Mouse (Mus musculus) heart, postnatal 0 days (tissue): ENCODE data around the gene Itgax. TPM values are rescaled to one million over a fixed set of nuclear protein-coding genes. Genes with fewer than 3 reads are reported as not detected.

Experiments used
- ATAC-seq: fragments of 200-750 bp; cut with Nextera tagmentation; 2 replicates; pipeline ENCODE4 v1.8.0; 2017; ENCODE audit warnings: low read depth, moderate number of reproducible peaks, moderate library complexity; ENCODE audit not compliant: insufficient read depth
- DNase-seq: peaks from one replicate; pipeline ENCODE4 v3.0.0-alpha.2; 2016; ENCODE audit warnings: low spot score
- H3K27ac ChIP-seq: fragments of 300-500 bp; sonication (generic); 2 replicates; pipeline ENCODE4 v1.5.1; 2014; ENCODE audit warnings: low read depth, mild to moderate bottlenecking
- H3K27me3 ChIP-seq: fragments of 300-500 bp; sonication (generic); 2 replicates; pipeline ENCODE4 v1.6.1; 2014; ENCODE audit warnings: low read length, mixed read lengths; ENCODE audit not compliant: control insufficient read depth, insufficient read depth
- H3K36me3 ChIP-seq: fragments of 300-500 bp; sonication (generic); replicated peaks from 2 replicates; pipeline ENCODE4 v1.6.1; 2014; ENCODE audit warnings: low read length, mixed read lengths; ENCODE audit not compliant: control insufficient read depth, insufficient read depth
- H3K4me1 ChIP-seq: fragments of 300-500 bp; sonication (generic); 2 replicates; pipeline ENCODE4 v1.6.1; 2014; ENCODE audit warnings: antibody characterized with exemption; ENCODE audit not compliant: control insufficient read depth, insufficient read depth
- H3K4me2 ChIP-seq: fragments of 300-500 bp; sonication (generic); 2 replicates; pipeline ENCODE4 v1.6.1; 2014; ENCODE audit warnings: low read depth, mild to moderate bottlenecking, low read length, moderate library complexity
- H3K4me3 ChIP-seq: fragments of 300-500 bp; sonication (generic); 2 replicates; pipeline ENCODE4 v1.5.1; 2014; ENCODE audit warnings: low read depth, low read length
- H3K9ac ChIP-seq: fragments of 300-500 bp; sonication (generic); replicated peaks from 2 replicates; pipeline ENCODE4 v1.6.1; 2014; ENCODE audit warnings: low read depth, low read length, mixed read lengths
- H3K9me3 ChIP-seq: fragments of 300-500 bp; sonication (generic); replicated peaks from 2 replicates; pipeline ENCODE4 v1.6.1; 2016; ENCODE audit warnings: low read length; ENCODE audit not compliant: control insufficient read depth
- CTCF ChIP-seq: IDR thresholded peaks from 2 replicates; pipeline ENCODE4 v1.5.1; 2016; ENCODE audit warnings: antibody characterized with exemption, control low read depth, low read depth
- EP300 ChIP-seq: IDR thresholded peaks from 2 replicates; pipeline ENCODE4 v1.6.1; 2016; ENCODE audit warnings: antibody characterized with exemption, low read depth
- WGBS: fragments of 180-500 bp; shearing (Covaris S2); extraction: QIAGEN DNeasy Blood & Tissue Kit; methylation state at CpG from one replicate; pipeline ENCODE4 v1.1.7; 2014; 5-methylcytosine and 5-hydroxymethylcytosine counted together
- polyA plus RNA-seq: library from polyadenylated mRNA; unstranded; fragments of >200 nt; fragmentation: Nextera tagmentation; extraction: Ambion mirVana; gene quantifications from 2 replicates; pipeline ENCODE4 v1.2.1, GENCODE M21; 2015
- total RNA-seq: library from RNA; depleted of rRNA; stranded (reverse); fragments of >200 nt; gene quantifications from 2 replicates; pipeline ENCODE4 v1.2.3, GENCODE M21; 2014; ENCODE audit warnings: low replicate concordance; rRNA removed

The Itgax gene
- total and polyA plus RNA-seq, 2 experiments from 2014 or later, result 0.19 TPM; not detected in 1

DNA sequence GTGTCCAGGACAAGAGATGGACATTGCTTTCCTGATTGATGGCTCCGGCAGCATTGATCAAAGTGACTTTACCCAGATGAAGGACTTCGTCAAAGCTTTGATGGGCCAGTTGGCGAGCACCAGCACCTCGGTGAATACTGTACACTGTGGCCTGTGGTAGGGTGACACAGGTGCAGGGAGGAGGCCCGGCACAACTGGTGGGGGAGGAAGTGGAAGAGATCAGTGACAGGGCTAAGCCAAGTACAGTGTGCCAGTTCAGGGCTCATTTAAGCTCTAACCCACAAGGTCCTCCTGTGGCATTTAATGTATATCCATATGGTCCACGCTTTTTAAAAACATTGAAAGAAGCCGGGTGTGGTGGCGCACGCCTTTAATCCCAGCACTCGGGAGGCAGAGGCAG is 52.3 kb downstream of the Itgax start:
- H3K4me3 ChIP-seq, result no peak overlapping the region
- no peak overlapping the region for H3K4me2 ChIP-seq
- 88% methylated on average over 10 of the region's 10 CpGs for WGBS
- ATAC-seq (no peak), DNase-seq (no peak)
- no peaks in the 10 kb centered on the region for H3K9me3 ChIP-seq
- no peak overlapping the region for H3K9ac ChIP-seq
- H3K36me3 ChIP-seq, result no peaks in the 10 kb centered on the region
- H3K4me1 ChIP-seq, result no peaks in the 10 kb centered on the region
- H3K27ac ChIP-seq, result no peak overlapping the region
- TF ChIP-seq EP300 (no peak), CTCF (no peak)
- H3K27me3 ChIP-seq, result no peaks in the 10 kb centered on the region

Other genes starting within 250 kb of the Itgax start
- 0.12 TPM in 1 of 2 replicates, not detected in the other for gene Prss53, start 238.6 kb upstream of the Itgax start, total RNA-seq
- 0.26 and 0.66 TPM in 2 replicates for gene Prss53, start 238.6 kb upstream of the Itgax start, polyA plus RNA-seq
- gene Gm21974, start 234.1 kb upstream of the Itgax start, total RNA-seq, result 1.1 TPM in 1 of 2 replicates, not detected in the other
- not detected in 2 replicates for gene Gm21974, start 234.1 kb upstream of the Itgax start, polyA plus RNA-seq
- 36.8 and 59.1 TPM in 2 replicates for gene Vkorc1, start 233.9 kb upstream of the Itgax start, total RNA-seq
- 70.4 and 85.8 TPM in 2 replicates for gene Vkorc1, start 233.9 kb upstream of the Itgax start, polyA plus RNA-seq
- 117 and 196 TPM in 2 replicates for gene Bckdk, start 225.5 kb upstream of the Itgax start, total RNA-seq
- 128 and 131 TPM in 2 replicates for gene Bckdk, start 225.5 kb upstream of the Itgax start, polyA plus RNA-seq
- 14.4 and 22.6 TPM in 2 replicates for gene Kat8, start 217.0 kb upstream of the Itgax start, total RNA-seq
- gene Kat8, start 217.0 kb upstream of the Itgax start, polyA plus RNA-seq, result 17.0 and 20.4 TPM in 2 replicates
- 0.73 and 8.1 TPM in 2 replicates for gene Prss8, start 199.4 kb upstream of the Itgax start, total RNA-seq
- gene Prss8, start 199.4 kb upstream of the Itgax start, polyA plus RNA-seq, result 0.18 and 0.34 TPM in 2 replicates
- gene Prss36, start 182.8 kb upstream of the Itgax start, total RNA-seq, result 14.2 and 17.5 TPM in 2 replicates
- gene Prss36, start 182.8 kb upstream of the Itgax start, polyA plus RNA-seq, result 10.1 and 10.2 TPM in 2 replicates
- 25.8 and 33.4 TPM in 2 replicates for gene Fus, start 162.1 kb upstream of the Itgax start, total RNA-seq
- gene Fus, start 162.1 kb upstream of the Itgax start, polyA plus RNA-seq, result 134 and 175 TPM in 2 replicates
- 30.7 and 89.6 TPM in 2 replicates for gene Pycard, start 135.7 kb upstream of the Itgax start, total RNA-seq
- gene Pycard, start 135.7 kb upstream of the Itgax start, polyA plus RNA-seq, result 43.0 and 46.4 TPM in 2 replicates
- gene Trim72, start 125.6 kb upstream of the Itgax start, total RNA-seq, result 22.8 and 52.7 TPM in 2 replicates
- 2.2 and 2.3 TPM in 2 replicates for gene Trim72, start 125.6 kb upstream of the Itgax start, polyA plus RNA-seq
- gene Itgam, start 66.9 kb upstream of the Itgax start, total RNA-seq, result 0.38 and 1.9 TPM in 2 replicates
- gene Itgam, start 66.9 kb upstream of the Itgax start, polyA plus RNA-seq, result 0.53 and 0.58 TPM in 2 replicates
- gene Gm49368, start 66.9 kb upstream of the Itgax start, total RNA-seq, result not detected in 2 replicates
- not detected in 2 replicates for gene Gm49368, start 66.9 kb upstream of the Itgax start, polyA plus RNA-seq
- not detected in 2 replicates for gene Itgad, start 24.8 kb downstream of the Itgax start, total RNA-seq
- 0.25 TPM in 1 of 2 replicates, not detected in the other for gene Itgad, start 24.8 kb downstream of the Itgax start, polyA plus RNA-seq
- gene Cox6a2, start 76.8 kb downstream of the Itgax start, total RNA-seq, result 1,202 and 1,223 TPM in 2 replicates
- 3,388 and 3,605 TPM in 2 replicates for gene Cox6a2, start 76.8 kb downstream of the Itgax start, polyA plus RNA-seq
- 18.9 and 32.0 TPM in 2 replicates for gene Armc5, start 107.8 kb downstream of the Itgax start, total RNA-seq
- 8.3 and 8.9 TPM in 2 replicates for gene Armc5, start 107.8 kb downstream of the Itgax start, polyA plus RNA-seq
- gene 9130023H24Rik, start 108.5 kb downstream of the Itgax start, total RNA-seq, result 3.6 and 3.9 TPM in 2 replicates
- 4.4 and 5.1 TPM in 2 replicates for gene 9130023H24Rik, start 108.5 kb downstream of the Itgax start, polyA plus RNA-seq
- gene Tgfb1i1, start 117.3 kb downstream of the Itgax start, total RNA-seq, result 84.6 and 93.8 TPM in 2 replicates
- 97.5 and 112 TPM in 2 replicates for gene Tgfb1i1, start 117.3 kb downstream of the Itgax start, polyA plus RNA-seq
- not detected in 2 replicates for gene Slc5a2, start 136.1 kb downstream of the Itgax start, total RNA-seq
- 0.20 and 0.30 TPM in 2 replicates for gene Slc5a2, start 136.1 kb downstream of the Itgax start, polyA plus RNA-seq
- 14.1 and 22.4 TPM in 2 replicates for gene BC017158, start 168.6 kb downstream of the Itgax start, total RNA-seq
- gene BC017158, start 168.6 kb downstream of the Itgax start, polyA plus RNA-seq, result 5.8 and 6.8 TPM in 2 replicates